Comparison of ENCODE assay signal across 23 mouse cellular contexts in genomic region chr17:8778839-8779238, GRCm38 (mm10).
DNase-seq lines count a peak whose midpoint lies in the region; ATAC-seq and TF ChIP-seq lines count a peak whose summit lies in the region.
"Had no signal": no experiment of that assay in that cellular context is flagged by ENCODE, and none has a peak within 500 bp of the region (broad histone marks: within the 10 kb centered on the region; RNA-seq: fewer than 3 reads in every experiment).

No protein-coding gene starts in this region.

- TF ChIP-seq CTCF in forebrain, postnatal 0 days (IDR thresholded peaks at IDR 0.05; ENCODE audit: low read depth) = no peak

- H3K27ac ChIP-seq in forebrain, embryonic 15.5 days (replicated peaks) = no peak overlapping the region
- H3K27ac ChIP-seq in forebrain, embryonic 11.5 days (ENCODE audit: low read depth, low read length) = no peak overlapping the region
- no peak overlapping the region for H3K27ac ChIP-seq in forebrain, postnatal 0 days (ENCODE audit: low read depth, low read length)
- H3K27ac ChIP-seq in forebrain, embryonic 16.5 days (ENCODE audit: low read length) = no peak overlapping the region

- no peak overlapping the region for H3K4me3 ChIP-seq in forebrain, embryonic 15.5 days
- no peak overlapping the region for H3K4me3 ChIP-seq in forebrain, embryonic 11.5 days (ENCODE audit: low read depth, low read length)
- no peak overlapping the region for H3K4me3 ChIP-seq in forebrain, postnatal 0 days (ENCODE audit: low read depth, low read length)
- no peak overlapping the region for H3K4me3 ChIP-seq in forebrain, embryonic 16.5 days (replicated peaks; ENCODE audit: low read length)

- no peaks in the 10 kb centered on the region for H3K36me3 ChIP-seq in forebrain, embryonic 15.5 days
- H3K36me3 ChIP-seq in forebrain, embryonic 11.5 days (ENCODE audit: control insufficient read depth, insufficient read depth, low read length) = no peaks in the 10 kb centered on the region
- no peaks in the 10 kb centered on the region for H3K36me3 ChIP-seq in forebrain, postnatal 0 days (ENCODE audit: insufficient read depth)
- H3K36me3 ChIP-seq in forebrain, embryonic 16.5 days (ENCODE audit: control insufficient read depth, insufficient read depth) = no peaks in the 10 kb centered on the region
- H3K36me3 ChIP-seq: G1E had no signal

- no peaks in the 10 kb centered on the region; the same call in 1 of the 2 replicates for H3K4me1 ChIP-seq in forebrain, embryonic 15.5 days
- H3K4me1 ChIP-seq in forebrain, embryonic 11.5 days (replicated peaks; ENCODE audit: control insufficient read depth, insufficient read depth, low read length) = no peaks in the 10 kb centered on the region
- no peaks in the 10 kb centered on the region for H3K4me1 ChIP-seq in forebrain, postnatal 0 days (ENCODE audit: insufficient read depth)
- no peaks in the 10 kb centered on the region for H3K4me1 ChIP-seq in forebrain, embryonic 16.5 days (replicated peaks; ENCODE audit: control insufficient read depth, insufficient read depth, low read length)

- no peaks in the 10 kb centered on the region for H3K9me3 ChIP-seq in forebrain, embryonic 15.5 days
- no peaks in the 10 kb centered on the region for H3K9me3 ChIP-seq in forebrain, embryonic 11.5 days (ENCODE audit: control insufficient read depth, low read length)
- no peaks in the 10 kb centered on the region for H3K9me3 ChIP-seq in forebrain, postnatal 0 days (ENCODE audit: low read length)
- no peaks in the 10 kb centered on the region for H3K9me3 ChIP-seq in forebrain, embryonic 16.5 days (ENCODE audit: control insufficient read depth, low read length)

- no peaks in the 10 kb centered on the region for H3K27me3 ChIP-seq in forebrain, embryonic 15.5 days
- no peaks in the 10 kb centered on the region for H3K27me3 ChIP-seq in forebrain, embryonic 11.5 days (ENCODE audit: control insufficient read depth, insufficient read depth, low read length)
- H3K27me3 ChIP-seq in forebrain, postnatal 0 days (ENCODE audit: insufficient read depth, low read length) = no peaks in the 10 kb centered on the region
- no peaks in the 10 kb centered on the region for H3K27me3 ChIP-seq in forebrain, embryonic 16.5 days (replicated peaks; ENCODE audit: control insufficient read depth, insufficient read depth, low read length)
- H3K27me3 ChIP-seq: CH12.LX had no signal

- H3K4me2 ChIP-seq in forebrain, embryonic 15.5 days (replicated peaks) = no peak overlapping the region
- no peak overlapping the region for H3K4me2 ChIP-seq in forebrain, embryonic 11.5 days (ENCODE audit: low read depth, low read length, severe bottlenecking)
- no peak overlapping the region for H3K4me2 ChIP-seq in forebrain, postnatal 0 days (ENCODE audit: low read depth)
- H3K4me2 ChIP-seq in forebrain, embryonic 16.5 days (ENCODE audit: low read length) = no peak overlapping the region

- 68% methylated on average over 5 of the region's 5 CpGs for WGBS in forebrain, embryonic 15.5 days
- WGBS in forebrain, embryonic 11.5 days = 78% methylated on average over 5 of the region's 5 CpGs
- 55% methylated on average over 5 of the region's 5 CpGs for WGBS in forebrain, postnatal 0 days
- WGBS in forebrain, embryonic 16.5 days = 72% methylated on average over 5 of the region's 5 CpGs

- peak; percentile 46; the same call in 1 of the 2 replicates for ATAC-seq in forebrain, embryonic 15.5 days (replicated peaks)
- no peak for ATAC-seq in forebrain, embryonic 11.5 days (replicated peaks; ENCODE audit: low FRiP score)
- ATAC-seq in forebrain, postnatal 0 days = peak; percentile 66
- no peak for ATAC-seq in forebrain, embryonic 16.5 days
- ATAC-seq in frontal cortex, adult (ENCODE audit: low TSS enrichment) = peak; percentile 54
- ATAC-seq: activated CD4-positive, CD25-positive, alpha-beta regulatory T cell, adult 4 months; CD4-positive, CD25-positive, alpha-beta regulatory T cell, adult 4 months; Patski had no signal

- no peak overlapping the region for H3K9ac ChIP-seq in forebrain, embryonic 15.5 days (replicated peaks)
- no peak overlapping the region for H3K9ac ChIP-seq in forebrain, embryonic 11.5 days (ENCODE audit: low read length)
- H3K9ac ChIP-seq in forebrain, postnatal 0 days = no peak overlapping the region
- H3K9ac ChIP-seq in forebrain, embryonic 16.5 days (replicated peaks; ENCODE audit: low read depth, low read length) = no peak overlapping the region

- no peak for DNase-seq in forebrain, embryonic 11.5 days (ENCODE audit: low spot score)
- DNase-seq in forebrain, postnatal 0 days = no peak
- DNase-seq in frontal cortex, postnatal 25 days (ENCODE audit: low spot score in 2 of 2) = no peak
- peak; percentile 47 for DNase-seq in brain, adult 2 months (ENCODE audit: low read depth, low spot score)
- no peak for DNase-seq in natural killer cell, adult 2 months (ENCODE audit: low spot score in 2 of 2)
- DNase-seq: adrenal gland, adult 2 months; adrenal gland, adult 8-10 months; adrenal gland, postnatal 10 days; adrenal gland, postnatal 14 days; adrenal gland, postnatal 25 days; adrenal gland, postnatal 36 days; B cell, adult 2 months; cerebellum, adult 11 months; cerebellum, adult 11-12 months; cerebellum, adult 18-20 months had no signal

Comparison
In these comparisons a context has a peak if more than half of its experiments do, and no peak if none do; other contexts are left out.
1. ATAC-seq: peak in forebrain, embryonic 15.5 days (single experiment), forebrain, postnatal 0 days (single experiment) and frontal cortex, adult (single experiment); none in forebrain, embryonic 11.5 days (single experiment) and forebrain, embryonic 16.5 days (single experiment).